Mouse (Mus musculus): Measurements from ENCODE around the gene Rpl31.

DNA sequence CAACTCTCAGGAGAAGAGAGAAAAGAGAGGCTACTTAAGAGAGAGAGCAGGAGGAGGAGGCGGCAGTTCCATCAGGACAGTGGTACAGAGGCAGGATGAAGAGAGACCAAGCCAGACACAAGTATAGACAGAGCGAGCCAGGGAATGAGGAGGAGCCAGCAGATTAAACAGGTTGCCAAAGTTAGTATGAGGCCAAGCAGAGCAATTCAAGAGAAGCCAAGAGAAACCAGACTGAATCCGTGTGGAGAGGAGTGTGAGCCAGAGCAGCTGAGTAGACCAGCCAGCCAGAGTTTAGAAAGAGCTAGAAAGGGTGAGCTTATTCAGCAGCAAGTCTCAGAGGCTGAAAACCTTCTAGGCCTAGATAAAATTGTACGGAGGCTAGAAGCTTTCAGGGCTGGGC lies 19.9 kb downstream of the Rpl31 start:
- TF ChIP-seq HCFC1 (IDR thresholded peaks at IDR 0.05; ENCODE audit: borderline replicate concordance, insufficient read depth, low read length), result no peak
- TF ChIP-seq CHD2 (IDR thresholded peaks at IDR 0.05; ENCODE audit: low read depth, low read length), result no peak
- no peak for TF ChIP-seq ZNF384 (IDR thresholded peaks at IDR 0.05; ENCODE audit: low read depth, low read length)
- TF ChIP-seq MAFK (IDR thresholded peaks at IDR 0.05; ENCODE audit: insufficient read depth, low read depth, low read length), result no peak
- no peak for TF ChIP-seq ZC3H11A (IDR thresholded peaks at IDR 0.05; ENCODE audit: borderline replicate concordance, low read depth, low read length)
